Mouse (Mus musculus) adrenal gland (tissue): ENCODE results near the gene Yaf2.

Source experiments
- intact Hi-C: fragments of 180-260 bp; cut with DNase I; formaldehyde crosslinking; loops from one replicate; pipeline ENCODE4 v1.15.1; 2025

Gene Yaf2

DNA sequence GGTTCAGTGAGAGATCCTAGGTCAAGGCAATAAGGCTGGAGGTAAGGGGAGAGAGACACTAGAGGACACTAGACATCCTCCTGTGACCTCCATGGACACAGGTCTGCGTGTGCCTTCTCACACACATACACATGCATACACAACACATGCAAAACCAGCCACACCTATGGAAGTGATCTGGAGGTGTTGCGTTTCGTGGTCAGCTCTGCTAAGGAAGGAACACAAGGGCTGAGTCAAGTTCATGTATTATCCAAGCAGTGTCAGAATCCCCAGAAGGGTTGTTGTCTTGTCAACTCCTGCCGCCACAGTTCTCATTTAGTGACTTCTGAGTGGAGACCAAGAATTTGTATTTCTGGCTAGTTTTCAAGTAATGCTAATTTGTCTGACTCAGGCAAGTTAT, 48.4 kb downstream of the Yaf2 start:
- intact Hi-C loops = loop anchor here (5.0 kb wide), 1 partner anchor 34 kb away; no protein-coding TSS in a partner anchor

GRCm38 (mm10) chr15:93287628-93288027, 49.1 kb downstream of the Yaf2 start:
- intact Hi-C loops = loop anchor here (5.0 kb wide), 1 partner anchor 35 kb away; no protein-coding TSS in a partner anchor

DNA sequence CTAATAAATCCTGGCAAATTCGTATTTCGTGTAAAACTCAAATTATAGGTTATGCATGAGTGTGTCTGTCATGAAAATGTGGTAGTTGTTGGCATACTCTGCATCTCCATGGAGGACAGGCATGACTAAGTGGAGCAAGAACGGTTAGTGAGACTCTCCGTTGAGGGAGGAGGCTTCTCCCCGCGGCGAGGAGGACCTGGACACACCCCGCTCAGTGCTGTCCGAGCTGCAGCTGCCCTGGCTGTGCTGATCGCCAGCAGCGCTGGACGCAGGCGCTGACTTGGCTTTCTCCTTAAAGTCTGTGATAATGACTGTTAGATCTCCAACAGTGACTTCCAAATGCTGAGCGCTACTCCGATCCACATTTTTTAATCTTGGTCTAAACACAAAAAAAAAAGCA, 51.5 kb downstream of the Yaf2 start:
- intact Hi-C loops = loop anchor here (5.0 kb wide), 1 partner anchor 37 kb away; no protein-coding TSS in a partner anchor

GRCm38 (mm10) chr15:93284326-93284725, 52.4 kb downstream of the Yaf2 start:
- intact Hi-C loops = no loop called here

DNA sequence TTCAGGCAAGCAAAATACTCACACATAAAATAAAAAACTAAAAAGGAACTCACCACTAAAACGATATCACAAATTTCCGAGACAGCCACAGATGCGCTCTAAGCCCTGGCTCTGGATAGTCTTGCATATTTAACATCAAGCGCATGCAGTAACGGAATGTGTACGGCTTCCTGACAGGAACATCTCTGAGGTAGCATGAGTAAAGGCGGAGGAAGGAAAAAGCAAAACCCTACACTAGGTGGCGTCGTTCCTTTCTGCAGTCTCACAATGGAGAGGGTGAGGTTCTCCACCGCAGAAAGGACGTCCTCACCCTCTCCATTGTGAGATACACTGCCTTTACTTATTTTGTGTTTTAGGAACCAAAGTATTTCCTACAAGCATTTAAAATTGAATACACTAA, 53.4 kb downstream of the Yaf2 start:
- intact Hi-C loops = no loop called here

DNA sequence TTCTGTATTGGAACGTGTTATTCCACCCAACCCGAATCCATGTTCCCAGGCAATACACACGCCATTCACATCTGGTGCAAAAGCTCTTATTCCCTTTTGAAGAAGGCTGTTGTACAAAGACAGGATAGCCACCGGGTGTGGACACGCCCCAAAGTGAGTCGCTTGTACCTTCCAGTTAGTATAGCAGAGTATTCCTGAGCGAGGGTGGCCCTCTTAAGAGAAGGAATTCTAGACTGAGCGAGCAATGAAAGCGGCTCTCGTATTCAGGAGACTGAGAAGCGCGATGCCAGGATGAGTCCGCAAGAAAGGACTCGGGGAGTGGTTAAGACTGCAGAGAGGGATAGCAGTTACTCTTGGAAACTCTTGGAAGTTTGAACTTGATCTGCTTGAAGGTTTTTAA, 60.5 kb downstream of the Yaf2 start:
- intact Hi-C loops = loop anchor here (5.0 kb wide), 1 partner anchor 61 kb away; the partner anchor contains the start of gene Yaf2

- intact Hi-C loops = loop anchor here (5.0 kb wide), 1 partner anchor 62 kb away; the partner anchor contains the start of gene Yaf2
Observed at GRCm38 (mm10) chr15:93275623-93276022, 61.1 kb downstream of the Yaf2 start.

DNA sequence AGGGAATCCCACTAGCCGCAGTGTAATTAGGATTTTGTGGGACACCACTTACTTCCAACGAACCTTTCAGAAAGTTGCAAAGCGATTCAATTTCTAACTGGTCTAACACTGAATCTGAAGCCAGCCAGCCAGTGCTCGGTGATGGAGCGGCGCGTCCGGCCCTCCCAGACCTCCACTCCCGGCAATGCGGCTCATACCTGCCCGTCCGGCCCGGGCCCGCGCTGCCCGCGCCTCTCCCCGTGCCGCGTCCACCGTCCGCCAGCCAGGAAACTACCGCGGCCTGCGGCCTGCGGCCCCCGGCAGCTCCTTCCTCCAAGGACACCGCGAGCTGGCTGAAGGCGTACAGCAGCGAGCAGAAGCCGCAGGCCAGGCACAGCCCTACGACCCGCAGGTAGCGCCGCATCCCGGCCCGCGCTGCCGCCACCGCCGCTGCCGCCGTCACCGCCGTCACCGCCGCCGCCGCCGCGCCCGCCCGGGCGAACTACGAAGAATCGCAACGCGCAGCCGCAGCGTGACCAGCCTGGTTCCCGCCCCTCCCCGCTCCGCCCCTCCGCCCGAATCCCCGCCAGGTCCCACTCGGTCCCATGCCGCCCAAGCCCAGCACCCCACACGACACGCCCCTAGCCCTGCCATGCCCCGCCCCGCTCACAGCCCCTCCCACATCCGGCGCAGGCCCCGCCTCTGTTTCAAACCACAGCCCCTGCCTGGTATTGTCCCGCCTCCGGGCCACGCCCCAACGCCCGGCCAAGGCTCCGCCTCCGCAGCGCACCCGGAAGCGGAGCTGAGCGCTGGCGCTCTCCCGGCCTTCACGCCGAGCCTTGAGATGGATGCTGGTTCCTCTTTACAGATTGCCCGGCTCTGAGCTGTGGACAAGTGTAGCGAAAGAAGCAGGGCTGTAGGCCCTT, 61.8 kb downstream of the Yaf2 start, which contains the start of gene Gxylt1:
Gxylt1 (minus strand) TSS at position 501 of the 905 bp plus-strand sequence.
- intact Hi-C loops = loop anchor here (5.0 kb wide), 1 partner anchor 62 kb away; the partner anchor contains the start of gene Yaf2

DNA sequence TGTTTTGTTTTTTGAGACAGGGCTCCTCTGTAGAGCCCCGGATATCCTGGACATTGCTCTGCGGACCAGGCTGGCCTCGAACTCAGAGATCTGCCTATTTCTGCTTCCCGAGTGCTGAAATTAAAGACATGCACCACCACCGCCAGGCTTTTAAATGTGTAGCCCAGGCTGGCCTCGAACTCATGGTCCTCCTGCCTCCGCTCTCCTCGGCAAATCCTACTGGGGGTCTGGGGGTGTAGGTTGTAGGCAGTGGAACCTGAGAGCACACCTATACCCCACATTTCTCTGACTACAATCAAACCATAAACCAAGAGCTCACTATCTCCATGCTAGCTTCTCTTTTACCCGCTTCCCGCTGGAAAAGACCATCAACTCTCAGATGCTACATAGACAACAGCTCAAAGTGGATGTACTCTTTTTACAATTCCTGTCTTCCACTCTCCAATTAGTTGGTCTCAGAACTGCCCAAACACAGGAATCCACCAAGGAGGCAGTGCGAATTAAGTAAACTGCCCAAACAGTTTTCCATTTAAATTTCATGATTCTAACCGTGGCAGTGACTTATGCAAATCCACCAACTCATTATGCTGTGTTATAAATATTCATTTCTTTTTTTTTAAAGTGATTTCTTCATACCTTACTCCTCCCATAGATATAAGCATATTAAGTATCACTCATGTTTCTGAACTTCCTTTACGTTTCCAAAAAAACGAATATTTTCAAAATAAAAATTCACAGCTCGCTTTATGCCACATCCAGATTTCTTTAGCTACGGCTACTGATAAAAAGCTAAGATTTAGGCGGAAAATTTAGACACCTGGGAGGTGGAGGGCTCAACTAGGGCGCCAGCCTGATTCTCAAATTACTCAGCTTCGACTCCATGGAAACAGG, 62.7 kb downstream of the Yaf2 start:
- intact Hi-C loops = no loop called here

DNA sequence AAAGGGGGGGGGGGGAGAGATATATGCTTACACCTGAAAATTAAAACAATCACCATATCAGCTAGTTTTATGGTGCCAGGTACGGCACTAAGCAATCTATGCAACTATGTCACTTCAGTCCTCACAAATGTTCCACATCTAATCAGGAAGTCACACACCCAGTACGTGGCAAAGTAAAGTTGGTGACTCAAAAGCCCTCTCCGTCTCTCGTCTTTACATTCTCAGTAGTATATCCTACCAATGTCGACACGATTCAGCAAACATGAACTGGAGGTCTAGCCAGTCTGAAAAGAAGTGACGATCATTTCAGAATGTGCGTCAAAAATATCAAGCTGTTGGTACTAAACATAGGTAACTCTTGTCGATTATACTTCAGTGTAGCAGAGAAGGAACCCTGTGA, 63.8 kb downstream of the Yaf2 start:
- intact Hi-C loops = no loop called here

GRCm38 (mm10) chr15:93270289-93270855, 66.4 kb downstream of the Yaf2 start:
- intact Hi-C loops = no loop called here

DNA sequence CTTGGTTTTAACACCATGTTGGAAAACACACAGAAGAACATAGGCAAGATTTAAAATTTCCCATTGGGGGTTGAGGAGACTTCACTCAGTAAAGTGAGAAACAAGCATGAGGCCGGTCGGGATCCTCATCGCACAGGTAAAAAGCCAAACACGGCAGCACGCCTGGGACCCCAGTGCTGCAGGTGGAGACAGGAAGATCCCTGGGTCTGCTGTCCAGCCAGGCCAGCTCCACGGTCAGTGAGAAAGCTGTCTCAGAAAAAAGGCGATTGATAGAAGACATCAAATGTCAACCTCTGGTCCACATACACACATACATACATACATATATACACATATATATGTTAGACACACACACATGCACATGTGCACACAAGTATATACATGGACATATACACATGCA, 67.2 kb downstream of the Yaf2 start:
- intact Hi-C loops = loop anchor here (5.0 kb wide), 1 partner anchor 308 kb away; no protein-coding TSS in a partner anchor

DNA sequence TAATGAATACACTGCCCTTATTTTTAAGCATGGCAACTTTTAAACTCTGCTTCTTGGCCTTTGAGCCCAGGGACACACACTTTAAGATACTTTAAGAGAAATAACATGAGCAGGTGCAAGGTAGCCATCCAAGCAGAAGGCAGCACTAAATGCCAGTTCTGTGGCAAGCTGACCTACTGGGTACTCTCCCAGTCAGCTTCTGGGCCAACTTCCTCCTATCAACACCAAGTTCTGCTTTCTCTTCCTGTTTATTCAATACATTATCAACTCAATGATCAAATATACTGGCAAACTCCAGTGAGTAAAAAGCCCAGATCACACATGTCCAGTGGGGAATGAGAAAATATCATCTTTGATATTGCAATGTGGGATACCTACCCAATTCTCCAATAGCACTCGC, 68.7 kb downstream of the Yaf2 start:
- intact Hi-C loops = loop anchor here (5.0 kb wide), 1 partner anchor 309 kb away; no protein-coding TSS in a partner anchor

DNA sequence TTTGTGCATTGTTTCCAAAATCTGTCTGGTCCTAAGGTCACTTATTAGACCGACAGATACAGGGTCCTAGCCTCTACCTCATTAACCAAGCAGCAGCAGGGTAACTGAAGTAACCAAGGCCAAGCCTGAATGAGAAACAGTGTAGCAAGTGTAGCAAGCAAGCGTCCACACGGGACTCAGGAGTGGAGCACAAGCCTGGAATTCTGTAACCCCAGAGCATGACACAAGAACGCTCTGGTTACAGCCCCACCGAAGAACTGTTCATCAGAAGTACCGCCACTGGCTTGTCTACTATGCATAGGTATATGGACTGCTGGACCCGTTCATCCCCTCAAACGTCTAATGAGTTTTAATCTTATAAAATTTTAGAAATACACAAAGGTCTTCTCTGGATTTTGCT, 69.3 kb downstream of the Yaf2 start:
- intact Hi-C loops = loop anchor here (5.0 kb wide), 1 partner anchor 310 kb away; no protein-coding TSS in a partner anchor

DNA sequence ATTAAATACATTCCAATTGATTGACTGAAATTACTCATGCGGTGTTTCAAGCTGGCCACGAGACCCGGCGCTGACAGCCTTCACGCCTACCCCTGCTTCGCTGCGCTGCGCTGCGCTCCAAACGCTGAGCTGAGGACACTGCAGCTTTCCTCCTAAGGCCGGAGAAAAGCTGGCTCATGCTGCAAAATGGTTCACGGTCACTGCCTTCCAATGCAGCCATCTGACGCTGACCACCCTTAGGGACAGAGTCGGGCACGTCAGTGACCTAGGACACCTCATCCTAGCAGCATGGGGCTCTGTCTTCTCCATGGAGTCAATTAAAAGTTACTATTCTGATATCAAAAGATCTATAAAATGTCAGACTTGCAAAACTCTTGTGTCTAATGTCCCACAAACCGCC, 70.4 kb downstream of the Yaf2 start:
- intact Hi-C loops = loop anchor here (5.0 kb wide), 1 partner anchor 311 kb away; no protein-coding TSS in a partner anchor

DNA sequence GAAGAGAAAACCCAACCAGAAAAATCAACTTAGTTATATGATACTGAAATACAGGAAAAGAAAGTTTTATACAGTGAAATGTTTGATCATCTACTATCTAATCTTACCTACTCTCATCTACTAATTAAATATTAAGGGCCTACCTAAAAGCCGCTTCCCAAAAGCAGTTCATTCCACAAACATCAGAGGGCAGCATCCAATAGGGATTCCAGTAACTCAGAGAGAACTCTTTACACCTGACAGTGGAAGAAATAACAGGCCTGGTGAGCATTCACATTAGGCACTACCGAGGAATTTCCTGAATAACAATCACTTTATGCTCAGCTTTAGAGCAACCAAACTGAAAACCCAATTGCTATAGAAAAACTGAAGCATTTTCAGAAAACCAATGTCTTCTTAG, 71.0 kb downstream of the Yaf2 start:
- intact Hi-C loops = loop anchor here (2.0 to 5.0 kb wide), 2 partner anchors 133 to 312 kb away; partner anchors contain the start of genes Pphln1 and Zcrb1

DNA sequence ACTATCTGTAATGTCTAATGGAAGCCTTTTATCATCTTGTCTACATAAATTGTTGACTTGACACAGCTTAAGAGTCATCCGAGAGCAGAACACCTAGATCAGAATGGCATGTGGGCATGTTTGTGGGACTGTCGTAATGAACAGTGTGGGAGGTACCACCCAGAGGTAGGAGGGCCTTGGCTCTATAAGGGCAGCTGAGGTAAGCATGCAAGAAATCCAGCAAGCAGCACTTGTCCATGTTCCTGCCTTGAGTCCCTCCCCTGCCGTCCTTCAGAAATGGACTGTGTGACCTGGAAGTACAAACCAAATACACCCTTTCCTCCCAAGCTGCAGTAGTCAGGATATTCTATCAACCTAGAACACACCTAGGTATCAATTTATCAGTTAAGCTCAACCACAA, 71.5 kb downstream of the Yaf2 start:
- intact Hi-C loops = loop anchor here (2.0 to 5.0 kb wide), 2 partner anchors 134 to 312 kb away; partner anchors contain the start of genes Pphln1 and Zcrb1

DNA sequence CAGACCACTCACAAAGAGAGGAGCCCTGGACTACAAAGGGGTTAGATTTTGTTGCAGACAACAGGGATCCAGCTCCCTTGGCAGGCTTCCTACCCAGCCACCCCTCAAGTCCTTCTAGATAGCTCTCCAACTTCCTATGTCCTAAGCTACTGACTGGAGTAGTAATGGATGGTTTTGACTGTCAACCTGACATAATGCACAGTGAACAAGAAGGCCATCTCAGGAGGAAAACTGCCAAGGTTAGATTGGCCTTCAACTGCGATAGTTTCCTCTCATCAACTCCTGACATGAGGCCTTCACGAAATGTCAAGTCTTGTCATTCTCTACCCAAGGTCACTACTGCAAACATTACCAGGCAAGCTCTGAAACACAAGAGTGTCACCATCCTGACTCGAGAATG, 72.5 kb downstream of the Yaf2 start:
- intact Hi-C loops = loop anchor here (2.0 to 5.0 kb wide), 2 partner anchors 135 to 173 kb away; partner anchors contain the start of genes Pphln1 and Zcrb1

- intact Hi-C loops = loop anchor here (5.0 kb wide), 1 partner anchor 174 kb away; no protein-coding TSS in a partner anchor
Observed at GRCm38 (mm10) chr15:93263566-93263965, 73.2 kb downstream of the Yaf2 start.

- intact Hi-C loops = loop anchor here (5.0 kb wide), 1 partner anchor 174 kb away; no protein-coding TSS in a partner anchor
Observed at GRCm38 (mm10) chr15:93262818-93263217, 73.9 kb downstream of the Yaf2 start.
